Mouse (Mus musculus) cortical plate, adult 2 months (tissue): ENCODE measurements around the gene Ggact.

Source experiments
- CTCF ChIP-seq: fragments of 200-500 bp; IDR thresholded peaks from 2 replicates; pipeline ENCODE4 v1.5.1; 2011; ENCODE audit warnings: mild to moderate bottlenecking, control low read depth, low read length; ENCODE audit not compliant: insufficient read depth; ENCODE audit errors: extremely low read depth
- POLR2A ChIP-seq: fragments of 200-500 bp; IDR thresholded peaks from 2 replicates; pipeline ENCODE4 v1.6.1; 2011; ENCODE audit warnings: mild to moderate bottlenecking, low read length, control low read depth; ENCODE audit not compliant: insufficient read depth; ENCODE audit errors: extremely low read depth

GRCm38 (mm10) chr14:122943475-122943853 lies 29.9 kb upstream of the Ggact start:
- TF ChIP-seq CTCF, result no peak
- no peak for TF ChIP-seq POLR2A
